Mouse (Mus musculus) right cerebral cortex, adult 2 months (tissue): ENCODE results near the gene Galntl6.

Experiments used
- DNase-seq, 2 experiments: peaks; one replicate each; pipeline ENCODE4 v3.0.0; 2021 to 2022; ENCODE audit warnings: low spot score in 2 of 2

The Galntl6 gene

GRCm38 (mm10) chr8:58258577-58259315 is 653.7 kb downstream of the Galntl6 start:
- DNase-seq = no peak

GRCm38 (mm10) chr8:58253620-58254019 is 658.8 kb downstream of the Galntl6 start:
- DNase-seq = no peak

- DNase-seq = no peak
Measured at GRCm38 (mm10) chr8:58244830-58245229, 667.6 kb downstream of the Galntl6 start.

GRCm38 (mm10) chr8:58234220-58234619 is 678.2 kb downstream of the Galntl6 start:
- peak in 1 of 2 experiments; percentile 5 for DNase-seq

- no peak for DNase-seq
Measured at GRCm38 (mm10) chr8:58228725-58229124, 683.7 kb downstream of the Galntl6 start.

GRCm38 (mm10) chr8:58217885-58218284 is 694.6 kb downstream of the Galntl6 start:
- no peak for DNase-seq

GRCm38 (mm10) chr8:58189694-58190093 is 722.7 kb downstream of the Galntl6 start:
- no peak for DNase-seq

- peak; percentile 66 to 78 for DNase-seq
Measured at GRCm38 (mm10) chr8:58146961-58147360, 765.5 kb downstream of the Galntl6 start.

GRCm38 (mm10) chr8:58086733-58087132 is 825.7 kb downstream of the Galntl6 start:
- DNase-seq = no peak

- DNase-seq = peak in 1 of 2 experiments; percentile 13
Measured at GRCm38 (mm10) chr8:58084931-58085330, 827.5 kb downstream of the Galntl6 start.

- DNase-seq = no peak
Measured at GRCm38 (mm10) chr8:58081715-58082114, 830.7 kb downstream of the Galntl6 start.

GRCm38 (mm10) chr8:58074611-58075010 is 837.8 kb downstream of the Galntl6 start:
- no peak for DNase-seq

GRCm38 (mm10) chr8:58073733-58074132 is 838.7 kb downstream of the Galntl6 start:
- no peak for DNase-seq

- DNase-seq = no peak
Measured at GRCm38 (mm10) chr8:58032271-58032670, 880.2 kb downstream of the Galntl6 start.

GRCm38 (mm10) chr8:58025558-58025957 is 886.9 kb downstream of the Galntl6 start:
- DNase-seq = no peak

GRCm38 (mm10) chr8:58025094-58025493 is 887.3 kb downstream of the Galntl6 start:
- DNase-seq = no peak

GRCm38 (mm10) chr8:58023426-58024176 is 888.8 kb downstream of the Galntl6 start:
- DNase-seq = no peak

- no peak for DNase-seq
Measured at GRCm38 (mm10) chr8:57989428-57990171, 922.8 kb downstream of the Galntl6 start.

- DNase-seq = no peak
Measured at GRCm38 (mm10) chr8:57977372-57977771, 935.1 kb downstream of the Galntl6 start.

- DNase-seq = no peak
Measured at GRCm38 (mm10) chr8:57974093-57974492, 938.3 kb downstream of the Galntl6 start.

- DNase-seq = no peak
Measured at GRCm38 (mm10) chr8:57972832-57973231, 939.6 kb downstream of the Galntl6 start.

- peak in 1 of 2 experiments; percentile 22 for DNase-seq
Measured at GRCm38 (mm10) chr8:57966676-57967075, 945.8 kb downstream of the Galntl6 start.
